Mouse (Mus musculus) induced T-regulatory cell, adult 2 months (primary cell): Measurements from ENCODE around the gene Smim5.
"Not testable (repeated sequence)": the region's sequence is repeated elsewhere in the genome, so short reads cannot be mapped to it uniquely, and the experiment has no call there.

Source experiments
- DNase-seq: peaks from one replicate; pipeline ENCODE4 v3.0.0-alpha.2; 2012; ENCODE audit warnings: low read depth

Gene Smim5

DNA sequence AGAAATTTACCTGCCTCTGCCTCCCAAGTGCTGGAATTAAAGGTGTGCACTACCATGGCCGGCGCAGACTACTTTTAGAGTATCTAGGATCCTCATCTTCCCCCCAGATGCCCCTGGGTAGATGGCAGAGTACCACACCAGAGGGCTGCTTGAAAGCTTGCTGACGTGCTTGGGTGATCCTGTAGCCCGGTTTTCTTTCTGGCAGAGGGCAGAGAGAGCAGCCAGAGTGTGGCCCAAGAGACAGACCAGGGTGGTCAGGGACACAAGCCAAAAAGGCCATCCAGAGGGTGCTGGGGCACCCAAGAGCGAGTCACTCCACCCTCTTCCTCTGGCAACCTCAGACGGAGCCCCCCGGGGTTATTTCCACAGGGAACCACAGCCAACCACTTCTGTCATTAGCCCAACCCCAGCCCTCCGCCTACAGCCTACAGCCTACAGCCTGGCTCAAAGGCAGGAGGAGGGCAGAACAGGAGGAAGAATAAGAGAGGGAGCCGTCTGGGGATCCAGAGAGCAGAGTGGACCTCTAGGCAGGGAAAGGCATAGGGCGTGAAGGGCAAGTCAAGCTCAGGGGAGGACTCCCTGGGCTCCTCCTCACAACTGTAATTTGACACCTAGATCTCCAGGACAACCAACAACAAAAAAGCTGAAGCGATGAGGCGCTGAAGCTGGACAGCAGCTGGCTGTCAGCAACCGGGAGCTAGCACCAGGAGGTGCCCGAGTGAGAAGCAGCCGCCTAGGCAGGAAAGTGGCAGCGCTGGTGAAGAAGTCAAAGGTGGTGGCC, at the start of gene Smim5:
Smim5 (plus strand) TSS at position 481 of the 781 bp plus-strand sequence.
- no peak for DNase-seq

GRCm38 (mm10) chr11:115854674-115855073, 45.1 kb upstream of the Smim5 start:
- DNase-seq = no peak

GRCm38 (mm10) chr11:115857146-115857545, 42.6 kb upstream of the Smim5 start:
- not testable (repeated sequence) for DNase-seq

DNA sequence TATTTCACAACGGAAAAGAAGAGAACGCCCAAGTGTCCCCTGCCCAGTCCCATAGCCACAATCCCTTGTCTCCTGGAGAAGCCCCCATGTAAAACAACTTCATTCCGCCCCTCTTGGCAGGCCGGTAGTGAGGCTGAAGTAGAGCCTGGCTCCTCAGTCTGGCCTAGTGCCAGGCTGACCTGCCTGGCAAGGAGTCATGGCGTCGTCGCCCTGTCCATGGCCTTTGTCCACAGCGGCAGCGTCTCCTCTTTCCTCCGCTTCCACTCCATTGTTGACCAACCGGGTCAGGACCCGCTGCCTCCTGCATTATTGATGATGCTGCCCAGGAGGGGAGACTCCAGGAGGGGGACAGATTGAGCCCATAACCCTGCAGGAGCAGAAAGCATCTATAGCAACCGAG, 41.8 kb upstream of the Smim5 start:
- DNase-seq = no peak

GRCm38 (mm10) chr11:115858354-115858753, 41.4 kb upstream of the Smim5 start, which contains the start of gene Myo15b:
Gene Myo15b (plus strand): TSS chr11:115858406.
- DNase-seq = no peak

GRCm38 (mm10) chr11:115859143-115859945, 40.4 kb upstream of the Smim5 start:
- peak; percentile 87 for DNase-seq

DNA sequence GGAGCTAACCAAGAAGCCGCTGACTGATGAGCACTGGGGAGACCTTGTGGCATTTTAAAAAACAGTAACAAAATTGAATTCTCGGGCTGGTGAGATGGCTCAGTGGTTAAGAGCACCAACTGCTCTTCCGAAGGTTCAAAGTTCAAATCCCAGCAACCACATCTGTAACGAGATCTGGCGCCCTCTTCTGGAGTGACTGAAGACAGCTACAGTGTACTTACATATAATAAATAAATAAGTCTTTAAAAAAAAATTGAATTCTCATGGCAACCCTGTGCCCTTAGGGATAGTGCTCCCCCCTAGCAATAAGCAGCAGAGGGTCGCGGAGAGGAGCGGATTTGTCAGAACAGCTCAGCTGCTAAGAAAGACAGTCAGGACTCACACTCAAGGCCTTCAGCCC, 35.9 kb upstream of the Smim5 start:
- DNase-seq = peak; percentile 27

- peak; percentile 37 for DNase-seq
Observed at GRCm38 (mm10) chr11:115869393-115869792, 30.4 kb upstream of the Smim5 start.

GRCm38 (mm10) chr11:115872437-115872836, 27.3 kb upstream of the Smim5 start:
- DNase-seq = no peak

DNA sequence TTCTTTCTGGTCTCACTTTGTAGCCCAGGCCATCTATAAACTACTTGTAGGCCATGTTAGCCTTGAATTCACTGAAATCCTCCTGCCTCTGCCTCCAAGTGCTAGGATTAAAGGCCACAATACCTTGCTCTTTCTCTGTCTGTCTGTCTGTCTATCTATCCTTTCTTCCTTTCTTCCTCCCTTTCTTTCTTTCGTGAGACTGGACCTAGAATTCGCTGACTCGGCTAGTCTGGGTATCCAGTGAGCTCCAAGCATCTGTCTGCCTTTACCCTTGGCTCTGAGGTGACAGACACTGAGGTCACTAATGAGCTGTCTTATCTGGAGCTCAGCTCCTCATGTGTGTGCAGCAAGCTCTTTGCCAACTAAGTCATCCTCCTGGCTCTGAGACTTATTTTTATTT, 23.8 kb upstream of the Smim5 start:
- DNase-seq = no peak

DNA sequence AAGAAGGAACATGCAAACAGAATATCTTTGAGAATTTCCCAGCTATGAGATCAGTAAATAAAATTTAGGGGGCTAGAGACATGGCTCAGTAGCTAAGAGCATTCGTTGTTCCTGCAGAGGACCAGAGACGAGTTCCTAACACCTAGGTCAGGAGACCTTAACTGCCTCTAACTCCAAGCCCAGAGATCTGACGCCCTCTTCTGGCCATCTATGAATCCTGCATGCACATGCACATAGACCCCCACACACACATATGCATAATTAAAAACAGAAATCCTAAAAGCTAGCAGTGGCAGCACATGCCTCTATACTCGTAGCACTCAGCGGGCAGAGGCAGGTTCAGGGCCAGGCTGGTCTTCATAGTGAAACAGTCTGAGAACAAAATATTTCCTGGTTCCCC, 23.3 kb upstream of the Smim5 start:
- DNase-seq = peak; percentile 25

DNA sequence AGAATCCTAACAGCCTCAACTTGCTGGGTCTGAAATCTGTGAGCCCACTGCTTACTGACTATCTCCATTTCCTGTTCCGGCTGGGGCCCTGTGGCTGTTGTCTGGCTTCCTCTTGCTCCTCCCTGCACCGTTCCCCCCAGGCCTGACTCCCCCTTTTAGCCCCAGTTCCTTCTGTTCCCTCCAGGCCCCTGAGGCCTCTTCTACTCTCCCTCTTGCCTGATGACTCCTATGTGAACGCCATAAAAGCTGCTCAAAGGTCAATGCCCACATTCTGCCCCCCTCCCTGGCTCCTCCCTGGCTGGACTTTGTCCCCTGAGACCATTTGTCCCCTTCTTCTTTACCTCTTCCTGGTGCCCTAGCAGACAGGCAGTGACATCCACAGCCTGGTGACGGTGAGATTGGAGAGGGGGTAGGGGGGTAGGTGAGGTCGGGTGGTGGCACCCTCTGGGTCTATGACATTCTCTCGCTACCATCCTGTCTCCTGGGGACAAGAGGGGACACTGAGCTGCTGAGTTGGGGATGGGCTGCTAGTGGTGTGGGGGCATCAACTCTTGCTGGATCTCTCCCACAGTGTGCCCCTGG, 22.5 kb upstream of the Smim5 start:
- DNase-seq = no peak

DNA sequence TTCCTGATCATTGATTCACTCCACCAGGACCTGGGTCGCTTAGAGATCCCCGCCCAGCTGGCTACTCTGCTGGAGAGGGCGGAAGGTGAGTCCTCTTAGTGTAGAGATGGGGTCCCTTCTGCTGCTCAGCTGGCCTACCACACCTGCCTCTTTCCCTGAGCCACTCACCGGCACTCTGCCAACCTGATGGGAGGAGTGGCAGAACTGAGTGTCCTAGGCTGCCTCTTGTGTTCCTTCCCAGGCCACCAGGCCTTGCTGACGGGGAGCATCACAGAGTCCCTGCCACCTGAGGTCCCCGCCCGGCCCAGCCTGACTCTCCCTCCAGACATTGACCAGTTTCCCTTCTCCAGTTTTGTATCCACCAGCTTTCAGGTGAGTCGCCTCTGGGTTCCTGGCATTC, 21.7 kb upstream of the Smim5 start:
- DNase-seq = no peak

DNA sequence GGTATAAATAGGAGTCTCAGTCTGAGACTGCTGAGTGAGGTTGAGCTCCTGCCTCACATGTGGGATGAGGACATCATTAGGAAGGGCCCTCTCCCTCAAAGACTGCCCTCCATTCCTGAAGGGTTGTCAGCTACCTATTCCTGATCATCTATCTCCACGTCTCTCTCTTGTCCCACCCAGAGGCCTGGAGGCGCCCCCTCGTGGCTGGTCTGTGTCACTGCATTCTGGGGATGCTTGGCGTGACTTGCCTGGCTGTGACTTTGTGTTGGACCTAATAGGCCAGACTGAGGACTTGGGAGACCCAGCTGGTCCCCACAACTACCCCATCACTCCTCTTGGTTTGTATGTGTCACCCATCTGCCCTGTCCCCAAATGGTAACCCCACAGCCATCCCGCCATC, 18.8 kb upstream of the Smim5 start:
- DNase-seq = peak; percentile 69

DNA sequence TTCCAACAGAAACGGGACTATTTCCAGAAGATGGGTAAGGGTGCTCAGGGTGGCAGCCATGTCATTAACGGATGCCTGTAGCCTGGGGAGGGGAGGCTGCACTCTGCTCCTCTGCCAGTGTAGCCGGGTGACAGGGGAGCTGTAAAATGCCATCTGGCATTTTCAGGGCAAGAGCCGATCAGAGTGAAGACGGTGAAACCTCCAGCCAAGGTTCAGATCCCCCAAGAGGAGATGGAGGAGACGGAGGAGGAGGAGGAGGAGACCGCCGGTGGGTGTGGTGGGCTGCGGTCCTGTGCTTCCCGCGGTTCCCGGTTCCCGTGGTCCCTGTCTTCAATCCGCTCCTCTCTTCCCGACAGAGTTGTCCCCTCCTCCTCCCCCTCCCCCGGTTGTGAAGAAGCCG, 16.5 kb upstream of the Smim5 start:
- DNase-seq = no peak

DNA sequence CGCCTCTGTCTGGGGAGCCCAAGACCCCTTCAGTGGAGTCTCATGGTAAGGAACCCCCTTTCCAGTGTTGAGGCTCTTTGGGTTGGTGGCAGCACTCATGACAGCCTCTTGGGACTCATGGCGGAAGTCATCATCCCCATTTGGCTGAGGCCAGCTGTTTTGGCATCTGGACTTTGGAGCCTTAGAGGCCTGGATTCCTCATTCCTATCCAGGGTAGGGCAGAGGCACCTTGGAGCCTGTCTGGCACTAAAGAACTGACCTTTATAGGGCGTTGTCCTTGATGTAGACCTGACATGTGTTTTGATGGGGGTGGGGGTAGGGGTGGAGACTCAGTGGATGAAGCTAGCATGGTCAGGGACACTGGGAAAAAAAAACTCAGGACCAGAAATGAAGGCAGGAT, 15.4 kb upstream of the Smim5 start:
- no peak for DNase-seq

GRCm38 (mm10) chr11:115885281-115885680, 14.5 kb upstream of the Smim5 start:
- no peak for DNase-seq

DNA sequence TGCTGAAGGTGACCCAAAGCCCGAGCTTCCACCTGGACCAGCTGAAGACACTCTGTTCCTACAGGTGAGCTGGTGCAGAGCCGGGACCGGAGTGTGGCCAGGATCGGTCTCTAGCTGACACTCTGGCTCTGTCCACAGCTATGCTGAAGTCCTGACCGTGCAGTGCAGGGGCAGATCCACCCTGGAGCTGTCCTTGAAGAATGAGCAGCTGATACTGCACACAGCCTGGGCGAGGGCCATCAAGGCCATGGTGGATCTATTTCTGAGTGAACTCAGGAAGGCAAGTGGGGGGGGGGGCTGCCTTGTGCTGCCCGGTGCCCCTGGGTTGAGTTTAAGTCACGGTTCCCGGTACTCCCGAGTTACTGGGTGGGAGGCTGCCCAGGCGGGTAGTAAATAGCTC, 13.3 kb upstream of the Smim5 start:
- no peak for DNase-seq

GRCm38 (mm10) chr11:115888020-115888419, 11.7 kb upstream of the Smim5 start:
- no peak for DNase-seq

DNA sequence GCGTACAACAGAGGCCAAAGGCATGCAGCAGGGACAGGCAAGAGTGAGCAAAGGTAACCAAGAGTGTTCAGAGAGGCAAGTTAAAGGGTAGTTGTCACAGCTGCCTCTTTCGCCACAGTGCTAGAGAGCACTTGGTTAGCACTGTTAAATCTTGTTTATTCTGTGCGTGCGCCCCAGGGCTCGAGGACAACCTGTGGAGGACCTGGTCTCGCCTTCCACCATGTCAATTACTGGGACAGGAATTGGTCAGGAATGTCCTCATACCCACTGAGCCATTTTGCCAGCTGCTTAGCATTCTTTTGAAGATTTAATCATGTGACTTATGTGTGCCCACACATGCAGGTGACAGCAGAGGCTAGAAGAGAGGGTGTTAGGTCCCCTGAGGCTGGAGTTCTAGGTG, 10.6 kb upstream of the Smim5 start:
- no peak for DNase-seq

GRCm38 (mm10) chr11:115892213-115892612, 7.6 kb upstream of the Smim5 start:
- DNase-seq = no peak

GRCm38 (mm10) chr11:115893071-115893470, 6.7 kb upstream of the Smim5 start:
- DNase-seq = no peak
